Mouse (Mus musculus) MEL (cell line): ENCODE measurements around the gene Kidins220. TPM values are rescaled to one million over a fixed set of nuclear protein-coding genes. Genes with fewer than 3 reads are reported as not detected.

Experiments used
- DNase-seq: peaks from one replicate; pipeline ENCODE4 v3.0.0; 2011; ENCODE audit warnings: low read depth, low spot score
- H3K27ac ChIP-seq: 2 replicates; pipeline ENCODE4 v1.5.1; 2012; ENCODE audit warnings: low read depth, mild to moderate bottlenecking, control low read depth, low read length, moderate library complexity; ENCODE audit not compliant: control insufficient read depth
- H3K27me3 ChIP-seq, 2 experiments: fragments of 150-350 bp in 1 of 2; sonication (generic) in 1 of 2; 2 replicates each; pipeline ENCODE4 v1.6.1; 2012; ENCODE audit warnings: low read length in 2 of 2, mild to moderate bottlenecking in 2 of 2, improper control_type of control experiment in 1 of 2, moderate library complexity in 1 of 2; ENCODE audit not compliant: insufficient read depth in 2 of 2, control insufficient read depth in 1 of 2
- H3K36me3 ChIP-seq, 2 experiments: 2 replicates each; pipeline ENCODE4 v1.6.1; 2012 to 2014; ENCODE audit warnings: low read length in 2 of 2, improper control_type of control experiment in 1 of 2, inconsistent platforms in 1 of 2, mild to moderate bottlenecking in 1 of 2; ENCODE audit not compliant: insufficient read depth in 2 of 2, control insufficient read depth in 1 of 2
- H3K4me1 ChIP-seq, 2 experiments: fragments of 150-350 bp in 1 of 2; sonication (generic) in 1 of 2; 2 replicates each; pipeline ENCODE4 v1.6.1; 2012; ENCODE audit warnings: low read length in 2 of 2, improper control_type of control experiment in 1 of 2, mild to moderate bottlenecking in 1 of 2; ENCODE audit not compliant: insufficient read depth in 2 of 2, control insufficient read depth in 1 of 2
- H3K4me3 ChIP-seq, 2 experiments: fragments of 150-350 bp in 1 of 2; sonication (generic) in 1 of 2; 2 replicates each; pipeline ENCODE4 v1.5.1; 2012; ENCODE audit warnings: low read depth in 2 of 2, low read length in 2 of 2, mild to moderate bottlenecking in 2 of 2, moderate library complexity in 2 of 2, control low read depth in 1 of 2, improper control_type of control experiment in 1 of 2; ENCODE audit not compliant: control insufficient read depth in 1 of 2, insufficient read depth in 1 of 2
- H3K79me2 ChIP-seq: 2 replicates; pipeline ENCODE4 v1.6.1; 2012; ENCODE audit warnings: mild to moderate bottlenecking, low read length, moderate library complexity; ENCODE audit not compliant: control insufficient read depth, poor library complexity, insufficient read depth
- H3K9ac ChIP-seq: 2 replicates; pipeline ENCODE4 v1.6.1; 2012; ENCODE audit warnings: low read depth, mild to moderate bottlenecking, control low read depth, low read length, moderate library complexity; ENCODE audit not compliant: control insufficient read depth, poor library complexity, severe bottlenecking
- H3K9me3 ChIP-seq: fragments of 150-350 bp; sonication (generic); replicated peaks from 2 replicates; pipeline ENCODE4 v1.6.1; 2012; ENCODE audit warnings: mild to moderate bottlenecking, low read length, improper control_type of control experiment, moderate library complexity; ENCODE audit not compliant: insufficient read depth
- CHD1 ChIP-seq: IDR thresholded peaks from 2 replicates; pipeline ENCODE4 v1.6.1; 2012; ENCODE audit warnings: low read depth, mild to moderate bottlenecking, inconsistent platforms, low read length, improper control_type of control experiment
- CHD2 ChIP-seq: IDR thresholded peaks from 2 replicates; pipeline ENCODE4 v1.6.1; 2011; ENCODE audit warnings: low read length, improper control_type of control experiment
- ELF1 ChIP-seq: IDR thresholded peaks from 2 replicates; pipeline ENCODE4 v1.6.1; 2014; ENCODE audit warnings: low read depth, mild to moderate bottlenecking, inconsistent platforms, low read length, improper control_type of control experiment, moderate library complexity
- EP300 ChIP-seq, 2 experiments: IDR thresholded peaks; 2 replicates each; pipeline ENCODE4 v1.6.1; 2011; ENCODE audit warnings: improper control_type of control experiment in 2 of 2, low read length in 2 of 2, low read depth in 1 of 2, mild to moderate bottlenecking in 1 of 2
- ETS1 ChIP-seq: IDR thresholded peaks from 2 replicates; pipeline ENCODE4 v1.6.1; 2012; ENCODE audit warnings: low read depth, mild to moderate bottlenecking, inconsistent platforms, low read length, improper control_type of control experiment, moderate library complexity
- GATA1 ChIP-seq: IDR thresholded peaks from 2 replicates; pipeline ENCODE4 v1.6.1; 2011; ENCODE audit warnings: low read depth, low read length, improper control_type of control experiment
- HCFC1 ChIP-seq: IDR thresholded peaks from 2 replicates; pipeline ENCODE4 v1.6.1; 2012; ENCODE audit warnings: low read depth, mild to moderate bottlenecking, inconsistent platforms, low read length, improper control_type of control experiment, moderate library complexity
- MAX ChIP-seq: IDR thresholded peaks from 2 replicates; pipeline ENCODE4 v1.6.1; 2011; ENCODE audit warnings: low read length, improper control_type of control experiment
- MXI1 ChIP-seq: IDR thresholded peaks from 2 replicates; pipeline ENCODE4 v1.6.1; 2011; ENCODE audit warnings: mild to moderate bottlenecking, low read depth, low read length, improper control_type of control experiment
- POLR2AphosphoS5 ChIP-seq: IDR thresholded peaks from 2 replicates; pipeline ENCODE4 v1.6.1; 2012; ENCODE audit warnings: low read depth, borderline replicate concordance, mild to moderate bottlenecking, inconsistent platforms, low read length, moderate library complexity, mixed read lengths
- RAD21 ChIP-seq: IDR thresholded peaks from 2 replicates; pipeline ENCODE4 v1.6.1; 2011; ENCODE audit warnings: mild to moderate bottlenecking, low read depth, low read length, improper control_type of control experiment
- RCOR1 ChIP-seq: IDR thresholded peaks from 2 replicates; pipeline ENCODE4 v1.6.1; 2012; ENCODE audit warnings: low read depth, mild to moderate bottlenecking, inconsistent platforms, low read length, improper control_type of control experiment
- SMC3 ChIP-seq: IDR thresholded peaks from 2 replicates; pipeline ENCODE4 v1.6.1; 2011; ENCODE audit warnings: low read depth, low read length, improper control_type of control experiment
- TAL1 ChIP-seq: IDR thresholded peaks from 2 replicates; pipeline ENCODE4 v1.6.1; 2012; ENCODE audit warnings: mild to moderate bottlenecking, inconsistent platforms, low read length, moderate library complexity, mixed read lengths
- TBP ChIP-seq: IDR thresholded peaks from 2 replicates; pipeline ENCODE4 v1.8.0; 2011; ENCODE audit warnings: low read depth, low read length, improper control_type of control experiment
- TCF12 ChIP-seq: IDR thresholded peaks from 2 replicates; pipeline ENCODE4 v1.6.1; 2014; ENCODE audit warnings: low read depth, mild to moderate bottlenecking, inconsistent platforms, low read length, improper control_type of control experiment, moderate library complexity
- USF1 ChIP-seq: IDR thresholded peaks from 2 replicates; pipeline ENCODE4 v1.6.1; 2014; ENCODE audit warnings: low read depth, mild to moderate bottlenecking, inconsistent platforms, low read length, improper control_type of control experiment, moderate library complexity
- ZC3H11A ChIP-seq: IDR thresholded peaks from 2 replicates; pipeline ENCODE4 v1.6.1; 2012; ENCODE audit warnings: low read depth, mild to moderate bottlenecking, inconsistent platforms, low read length, improper control_type of control experiment
- ZKSCAN1 ChIP-seq: IDR thresholded peaks from 2 replicates; pipeline ENCODE4 v1.6.1; 2012; ENCODE audit warnings: low read depth, mild to moderate bottlenecking, inconsistent platforms, low read length, improper control_type of control experiment, moderate library complexity
- polyA plus RNA-seq, 2 experiments: library from polyadenylated mRNA; stranded (reverse) in 1 of 2; unstranded in 1 of 2; fragments of >175 nt in 1 of 2; fragments of >200 nt in 1 of 2; gene quantifications; 2 replicates each; pipeline versions ENCODE4 v1.2.1 to v1.2.4; 2012; ENCODE audit warnings: low replicate concordance in 2 of 2, low read depth in 1 of 2; ENCODE audit not compliant: insufficient read length in 2 of 2, insufficient read depth in 1 of 2, missing spikeins in 1 of 2
- total RNA-seq: library from RNA; depleted of rRNA; stranded (reverse); fragments of 300-350 nt; gene quantifications from 2 replicates; pipeline ENCODE4 v1.2.3, GENCODE M21; 2012

Gene Kidins220
- total and polyA plus RNA-seq, 3 experiments = 26.2 to 124 (median 29.2) TPM

DNA sequence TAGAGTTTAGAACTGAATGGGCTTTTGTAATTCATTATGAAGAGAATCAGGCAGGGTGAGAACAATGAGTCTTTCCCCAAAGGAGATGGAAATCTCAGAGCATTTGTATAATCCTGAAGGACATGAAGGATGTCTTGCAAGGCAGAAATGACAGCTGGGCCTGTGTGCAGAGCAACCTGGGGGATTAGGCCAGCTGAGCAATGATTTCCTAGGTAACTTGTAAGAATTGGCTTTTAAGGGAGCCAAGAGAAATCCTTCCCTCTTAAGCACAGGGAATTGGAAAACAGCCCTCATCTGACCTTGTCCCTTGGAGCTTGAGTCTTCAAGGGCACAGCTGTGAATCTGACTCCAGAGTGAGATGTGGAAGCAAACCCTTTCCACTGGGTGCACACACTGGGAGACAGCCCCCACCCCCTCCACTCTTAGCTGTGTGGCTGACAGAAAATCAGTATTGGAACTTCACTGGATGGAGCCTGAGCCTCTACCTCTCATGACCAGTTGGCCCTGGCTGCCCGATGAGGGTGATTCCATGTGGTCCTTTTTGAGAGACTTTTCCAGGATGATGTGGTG, 41.4 kb upstream of the Kidins220 start:
- H3K4me3 ChIP-seq = no peak overlapping the region
- peaks cover 14 to 36% of the 10 kb centered on the region in 2 experiments for H3K4me1 ChIP-seq
- DNase-seq = no peak
- H3K27me3 ChIP-seq = no peaks in the 10 kb centered on the region
- H3K9ac ChIP-seq = no peak overlapping the region
- peaks cover 0 to 20% of the 10 kb centered on the region in 2 experiments; a peak in 3 of 4 replicates for H3K36me3 ChIP-seq
- no peak overlapping the region for H3K27ac ChIP-seq
- TF ChIP-seq EP300 (IDR thresholded peaks at IDR 0.05; ENCODE audit: low read depth in 1 of 2, low read length in 2 of 2) (no peak), CHD2 (no peak), RCOR1 (no peak), GATA1 (no peak), RAD21 (no peak), TCF12 (no peak), HCFC1 (no peak), TBP (no peak), USF1 (no peak), TAL1 (no peak), ZKSCAN1 (no peak), ETS1 (no peak), SMC3 (no peak), POLR2AphosphoS5 (no peak), MXI1 (no peak), MAX (no peak), ZC3H11A (no peak), CHD1 (no peak), ELF1 (no peak)
- H3K79me2 ChIP-seq = no peaks in the 10 kb centered on the region
- H3K9me3 ChIP-seq = no peaks in the 10 kb centered on the region

DNA sequence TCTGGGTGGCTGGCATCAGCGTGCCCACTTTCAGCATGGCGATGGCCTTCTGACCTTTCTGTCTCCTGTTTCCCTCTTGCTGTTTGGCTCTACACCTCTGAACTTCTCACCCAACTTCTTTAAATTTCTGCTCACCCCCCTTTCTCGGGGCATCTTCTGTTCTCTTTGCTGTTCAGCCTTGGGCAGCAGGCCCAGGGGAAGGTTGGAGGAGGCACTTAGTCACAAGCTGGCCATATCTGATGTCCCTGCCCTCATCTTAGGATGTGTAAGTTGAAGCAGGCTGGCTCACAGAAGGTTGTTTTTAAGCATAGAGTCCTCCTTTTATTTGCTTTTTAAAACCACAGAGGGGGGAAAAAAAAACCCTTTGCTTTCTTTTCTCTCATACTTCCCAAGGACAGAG, 40.7 kb upstream of the Kidins220 start:
- Histone ChIP-seq H3K4me1 (peaks cover 14 to 36% of the 10 kb centered on the region in 2 experiments), H3K36me3 (peaks cover 0 to 20% of the 10 kb centered on the region in 2 experiments; a peak in 3 of 4 replicates), H3K9ac (no peak overlapping the region), H3K9me3 (no peaks in the 10 kb centered on the region), H3K79me2 (no peaks in the 10 kb centered on the region), H3K27ac (no peak overlapping the region), H3K27me3 (no peaks in the 10 kb centered on the region), H3K4me3 (no peak overlapping the region)
- peak; percentile 60 for DNase-seq
- TF ChIP-seq GATA1 (peak; percentile 20; the same call in 1 of the 2 replicates), HCFC1 (no peak)
